Mouse (Mus musculus) MEL (cell line): Measurements from ENCODE around the gene Mrpl38. TPM values are rescaled to one million over a fixed set of nuclear protein-coding genes. Genes with fewer than 3 reads are reported as not detected.

Experiments used
- DNase-seq: peaks from one replicate; pipeline ENCODE4 v3.0.0; 2011; ENCODE audit warnings: low read depth, low spot score
- H3K27ac ChIP-seq: 2 replicates; pipeline ENCODE4 v1.5.1; 2012; ENCODE audit warnings: low read depth, mild to moderate bottlenecking, control low read depth, low read length, moderate library complexity; ENCODE audit not compliant: control insufficient read depth
- H3K27me3 ChIP-seq, 2 experiments: fragments of 150-350 bp in 1 of 2; sonication (generic) in 1 of 2; 2 replicates each; pipeline ENCODE4 v1.6.1; 2012; ENCODE audit warnings: low read length in 2 of 2, mild to moderate bottlenecking in 2 of 2, improper control_type of control experiment in 1 of 2, moderate library complexity in 1 of 2; ENCODE audit not compliant: insufficient read depth in 2 of 2, control insufficient read depth in 1 of 2
- H3K36me3 ChIP-seq, 2 experiments: 2 replicates each; pipeline ENCODE4 v1.6.1; 2012 to 2014; ENCODE audit warnings: low read length in 2 of 2, improper control_type of control experiment in 1 of 2, inconsistent platforms in 1 of 2, mild to moderate bottlenecking in 1 of 2; ENCODE audit not compliant: insufficient read depth in 2 of 2, control insufficient read depth in 1 of 2
- H3K4me1 ChIP-seq, 2 experiments: fragments of 150-350 bp in 1 of 2; sonication (generic) in 1 of 2; 2 replicates each; pipeline ENCODE4 v1.6.1; 2012; ENCODE audit warnings: low read length in 2 of 2, improper control_type of control experiment in 1 of 2, mild to moderate bottlenecking in 1 of 2; ENCODE audit not compliant: insufficient read depth in 2 of 2, control insufficient read depth in 1 of 2
- H3K4me3 ChIP-seq, 2 experiments: fragments of 150-350 bp in 1 of 2; sonication (generic) in 1 of 2; 2 replicates each; pipeline ENCODE4 v1.5.1; 2012; ENCODE audit warnings: low read depth in 2 of 2, low read length in 2 of 2, mild to moderate bottlenecking in 2 of 2, moderate library complexity in 2 of 2, control low read depth in 1 of 2, improper control_type of control experiment in 1 of 2; ENCODE audit not compliant: control insufficient read depth in 1 of 2, insufficient read depth in 1 of 2
- H3K79me2 ChIP-seq: 2 replicates; pipeline ENCODE4 v1.6.1; 2012; ENCODE audit warnings: mild to moderate bottlenecking, low read length, moderate library complexity; ENCODE audit not compliant: control insufficient read depth, poor library complexity, insufficient read depth
- H3K9ac ChIP-seq: 2 replicates; pipeline ENCODE4 v1.6.1; 2012; ENCODE audit warnings: low read depth, mild to moderate bottlenecking, control low read depth, low read length, moderate library complexity; ENCODE audit not compliant: control insufficient read depth, poor library complexity, severe bottlenecking
- H3K9me3 ChIP-seq: fragments of 150-350 bp; sonication (generic); replicated peaks from 2 replicates; pipeline ENCODE4 v1.6.1; 2012; ENCODE audit warnings: mild to moderate bottlenecking, low read length, improper control_type of control experiment, moderate library complexity; ENCODE audit not compliant: insufficient read depth
- BHLHE40 ChIP-seq: IDR thresholded peaks from 2 replicates; pipeline ENCODE4 v1.6.1; 2012; ENCODE audit warnings: low read depth, mild to moderate bottlenecking, inconsistent platforms, low read length, improper control_type of control experiment, borderline replicate concordance
- CTCF ChIP-seq, 3 experiments: IDR thresholded peaks in 2 of 3; conservative IDR thresholded peaks in 1 of 3; 2 replicates each; pipeline ENCODE4 v1.5.1; 2011 to 2012; ENCODE audit warnings: low read length in 3 of 3, low read depth in 2 of 3, mild to moderate bottlenecking in 2 of 3, improper control_type of control experiment in 1 of 3, inconsistent platforms in 1 of 3, mixed read lengths in 1 of 3, moderate library complexity in 1 of 3; ENCODE audit not compliant: control insufficient read depth in 1 of 3, insufficient read depth in 1 of 3, poor library complexity in 1 of 3, severe bottlenecking in 1 of 3
- E2F4 ChIP-seq: IDR thresholded peaks from 2 replicates; pipeline ENCODE4 v1.6.1; 2011; ENCODE audit warnings: low read depth, low read length, improper control_type of control experiment, borderline replicate concordance
- ELF1 ChIP-seq: IDR thresholded peaks from 2 replicates; pipeline ENCODE4 v1.6.1; 2014; ENCODE audit warnings: low read depth, mild to moderate bottlenecking, inconsistent platforms, low read length, improper control_type of control experiment, moderate library complexity
- GABPA ChIP-seq: IDR thresholded peaks from 2 replicates; pipeline ENCODE4 v1.6.1; 2012; ENCODE audit warnings: low read depth, mild to moderate bottlenecking, inconsistent platforms, low read length, improper control_type of control experiment, moderate library complexity
- GATA1 ChIP-seq: IDR thresholded peaks from 2 replicates; pipeline ENCODE4 v1.6.1; 2011; ENCODE audit warnings: low read depth, low read length, improper control_type of control experiment
- HCFC1 ChIP-seq: IDR thresholded peaks from 2 replicates; pipeline ENCODE4 v1.6.1; 2012; ENCODE audit warnings: low read depth, mild to moderate bottlenecking, inconsistent platforms, low read length, improper control_type of control experiment, moderate library complexity
- KAT2A ChIP-seq: conservative IDR thresholded peaks from 2 replicates; pipeline ENCODE4 v1.6.1; 2012; ENCODE audit warnings: low read depth, low read length, improper control_type of control experiment, inconsistent platforms
- MAFK ChIP-seq: IDR thresholded peaks from 2 replicates; pipeline ENCODE4 v1.6.1; 2011; ENCODE audit warnings: low read depth, mild to moderate bottlenecking, low read length, improper control_type of control experiment, borderline replicate concordance
- MAX ChIP-seq: IDR thresholded peaks from 2 replicates; pipeline ENCODE4 v1.6.1; 2011; ENCODE audit warnings: low read length, improper control_type of control experiment
- MEF2A ChIP-seq: IDR thresholded peaks from 2 replicates; pipeline ENCODE4 v1.6.1; 2014; ENCODE audit warnings: low read depth, mild to moderate bottlenecking, inconsistent platforms, low read length, improper control_type of control experiment; ENCODE audit not compliant: poor library complexity, insufficient replicate concordance, severe bottlenecking; ENCODE audit errors: extremely low read depth
- MXI1 ChIP-seq: IDR thresholded peaks from 2 replicates; pipeline ENCODE4 v1.6.1; 2011; ENCODE audit warnings: mild to moderate bottlenecking, low read depth, low read length, improper control_type of control experiment
- MYB ChIP-seq: IDR thresholded peaks from 2 replicates; pipeline ENCODE4 v1.6.1; 2011; ENCODE audit warnings: mild to moderate bottlenecking, low read depth, low read length, improper control_type of control experiment
- NELFE ChIP-seq: IDR thresholded peaks from 2 replicates; pipeline ENCODE4 v1.6.1; 2011; ENCODE audit warnings: low read depth, low read length, improper control_type of control experiment
- NRF1 ChIP-seq: IDR thresholded peaks from 2 replicates; pipeline ENCODE4 v1.6.1; 2014; ENCODE audit warnings: low read depth, mild to moderate bottlenecking, inconsistent platforms, low read length, improper control_type of control experiment, moderate library complexity; ENCODE audit not compliant: poor library complexity, insufficient read depth, severe bottlenecking
- POLR2A ChIP-seq, 2 experiments: IDR thresholded peaks; 2 replicates each; pipeline ENCODE4 v1.6.1; 2011 to 2012; ENCODE audit warnings: low read length in 2 of 2, mild to moderate bottlenecking in 2 of 2, control low read depth in 1 of 2, improper control_type of control experiment in 1 of 2, low read depth in 1 of 2, moderate library complexity in 1 of 2; ENCODE audit not compliant: control insufficient read depth in 1 of 2, insufficient read depth in 1 of 2, poor library complexity in 1 of 2
- POLR2AphosphoS2 ChIP-seq: IDR thresholded peaks from 2 replicates; pipeline ENCODE4 v1.6.1; 2011; ENCODE audit warnings: low read length, improper control_type of control experiment
- POLR2AphosphoS5 ChIP-seq: IDR thresholded peaks from 2 replicates; pipeline ENCODE4 v1.6.1; 2012; ENCODE audit warnings: low read depth, borderline replicate concordance, mild to moderate bottlenecking, inconsistent platforms, low read length, moderate library complexity, mixed read lengths
- RAD21 ChIP-seq: IDR thresholded peaks from 2 replicates; pipeline ENCODE4 v1.6.1; 2011; ENCODE audit warnings: mild to moderate bottlenecking, low read depth, low read length, improper control_type of control experiment
- RCOR1 ChIP-seq: IDR thresholded peaks from 2 replicates; pipeline ENCODE4 v1.6.1; 2012; ENCODE audit warnings: low read depth, mild to moderate bottlenecking, inconsistent platforms, low read length, improper control_type of control experiment
- SIN3A ChIP-seq: IDR thresholded peaks from 2 replicates; pipeline ENCODE4 v1.6.1; 2012; ENCODE audit warnings: low read length, improper control_type of control experiment, inconsistent platforms
- TAL1 ChIP-seq: IDR thresholded peaks from 2 replicates; pipeline ENCODE4 v1.6.1; 2012; ENCODE audit warnings: mild to moderate bottlenecking, inconsistent platforms, low read length, moderate library complexity, mixed read lengths
- TBP ChIP-seq: IDR thresholded peaks from 2 replicates; pipeline ENCODE4 v1.8.0; 2011; ENCODE audit warnings: low read depth, low read length, improper control_type of control experiment
- ZKSCAN1 ChIP-seq: IDR thresholded peaks from 2 replicates; pipeline ENCODE4 v1.6.1; 2012; ENCODE audit warnings: low read depth, mild to moderate bottlenecking, inconsistent platforms, low read length, improper control_type of control experiment, moderate library complexity
- ZMIZ1 ChIP-seq: IDR thresholded peaks from 2 replicates; pipeline ENCODE4 v1.6.1; 2012; ENCODE audit warnings: low read depth, mild to moderate bottlenecking, inconsistent platforms, low read length, improper control_type of control experiment, moderate library complexity
- ZNF384 ChIP-seq: IDR thresholded peaks from 2 replicates; pipeline ENCODE4 v1.6.1; 2012; ENCODE audit warnings: low read depth, mild to moderate bottlenecking, inconsistent platforms, low read length, improper control_type of control experiment
- polyA plus RNA-seq, 2 experiments: library from polyadenylated mRNA; stranded (reverse) in 1 of 2; unstranded in 1 of 2; fragments of >175 nt in 1 of 2; fragments of >200 nt in 1 of 2; gene quantifications; 2 replicates each; pipeline versions ENCODE4 v1.2.1 to v1.2.4; 2012; ENCODE audit warnings: low replicate concordance in 2 of 2, low read depth in 1 of 2; ENCODE audit not compliant: insufficient read length in 2 of 2, insufficient read depth in 1 of 2, missing spikeins in 1 of 2
- total RNA-seq: library from RNA; depleted of rRNA; stranded (reverse); fragments of 300-350 nt; gene quantifications from 2 replicates; pipeline ENCODE4 v1.2.3, GENCODE M21; 2012

Gene Mrpl38
- total and polyA plus RNA-seq, 3 experiments: 105 to 157 TPM; not detected in 1

DNA sequence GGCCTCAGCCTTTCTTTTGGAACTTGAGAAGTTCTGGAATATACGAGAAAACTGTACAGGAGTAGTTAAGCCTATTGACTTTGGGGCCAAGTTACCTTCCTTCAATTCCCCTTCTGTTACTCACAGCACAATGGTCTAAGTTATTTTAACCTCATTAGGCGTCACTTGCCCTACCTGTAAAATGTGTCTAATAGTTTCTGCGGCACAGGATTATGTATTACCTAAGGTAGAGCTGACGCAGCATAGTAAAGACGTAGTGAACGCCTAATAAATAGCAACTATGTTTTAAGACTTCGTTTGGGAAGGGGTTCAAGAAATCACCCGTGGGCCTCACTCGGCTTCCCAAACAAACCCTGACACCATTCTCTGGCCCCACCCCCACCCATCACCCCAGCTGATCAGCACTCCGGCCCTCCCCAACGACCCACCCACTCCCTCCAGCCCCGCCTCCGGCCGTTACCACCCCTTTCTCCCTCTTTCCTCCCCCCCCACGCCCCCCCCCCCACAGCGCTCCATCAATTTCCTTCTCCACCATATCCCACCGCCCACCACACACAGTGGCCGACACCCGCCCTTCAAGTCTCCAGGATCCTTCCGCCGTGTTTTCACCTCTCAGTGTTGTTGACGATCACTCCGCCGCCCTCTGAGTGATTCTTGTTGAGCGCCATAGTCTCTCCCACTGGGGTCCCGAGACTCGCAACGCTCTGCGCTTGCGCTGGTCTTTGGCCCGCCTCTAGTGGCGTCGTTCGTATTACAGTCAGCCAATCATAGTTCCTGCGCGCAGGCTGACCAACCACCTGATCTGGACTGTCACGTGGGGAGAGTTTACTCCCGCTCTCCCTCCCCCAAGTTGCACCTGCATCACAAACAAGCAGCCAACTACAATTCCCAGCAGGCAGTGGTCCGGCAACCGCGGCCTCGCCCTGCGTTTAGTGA lies 52.1 kb downstream of the Mrpl38 start, which contains the start of gene Wbp2 (continued):
- TF ChIP-seq NELFE (peak; percentile 76), MXI1 (peak; percentile 75), POLR2AphosphoS5 (no peak), POLR2A (IDR thresholded peaks at IDR 0.05; ENCODE audit: control insufficient read depth in 1 of 2, insufficient read depth in 1 of 2, low read depth in 1 of 2, low read length in 2 of 2, poor library complexity in 1 of 2) (peak; percentile 59 to 81)
- TF ChIP-seq, all 39 proteins: peak for 20

- H3K9me3 ChIP-seq: no peaks in the 10 kb centered on the region
- DNase-seq: peak; percentile 69
- no peaks in the 10 kb centered on the region for H3K27me3 ChIP-seq
- H3K36me3 ChIP-seq: peaks cover 0 to 36% of the 10 kb centered on the region in 2 experiments; a peak in 2 of 4 replicates
- TF ChIP-seq SIN3A: peak; percentile 25; the same call in 1 of the 2 replicates
- TF ChIP-seq GABPA: no peak
- TF ChIP-seq POLR2A (IDR thresholded peaks at IDR 0.05; ENCODE audit: control insufficient read depth in 1 of 2, insufficient read depth in 1 of 2, low read depth in 1 of 2, low read length in 2 of 2, poor library complexity in 1 of 2): no peak
- TF ChIP-seq E2F4: no peak
- no peak for TF ChIP-seq POLR2AphosphoS5
- TF ChIP-seq NELFE: peak; percentile 15; the same call in 1 of the 2 replicates
- TF ChIP-seq MYB: no peak
- no peak for TF ChIP-seq ZNF384
- no peak for TF ChIP-seq TBP
- peak; percentile 43; the same call in 1 of the 2 replicates for TF ChIP-seq MAX
- peaks cover 10 to 39% of the 10 kb centered on the region in 2 experiments for H3K4me1 ChIP-seq
- H3K4me3 ChIP-seq: no peak overlapping the region
- H3K27ac ChIP-seq: no peak overlapping the region; the same call in 1 of the 2 replicates
- peaks cover 9% of the 10 kb centered on the region for H3K79me2 ChIP-seq
- H3K9ac ChIP-seq: no peak overlapping the region
Measured at GRCm38 (mm10) chr11:116084166-116084565, 54.5 kb downstream of the Mrpl38 start.

DNA sequence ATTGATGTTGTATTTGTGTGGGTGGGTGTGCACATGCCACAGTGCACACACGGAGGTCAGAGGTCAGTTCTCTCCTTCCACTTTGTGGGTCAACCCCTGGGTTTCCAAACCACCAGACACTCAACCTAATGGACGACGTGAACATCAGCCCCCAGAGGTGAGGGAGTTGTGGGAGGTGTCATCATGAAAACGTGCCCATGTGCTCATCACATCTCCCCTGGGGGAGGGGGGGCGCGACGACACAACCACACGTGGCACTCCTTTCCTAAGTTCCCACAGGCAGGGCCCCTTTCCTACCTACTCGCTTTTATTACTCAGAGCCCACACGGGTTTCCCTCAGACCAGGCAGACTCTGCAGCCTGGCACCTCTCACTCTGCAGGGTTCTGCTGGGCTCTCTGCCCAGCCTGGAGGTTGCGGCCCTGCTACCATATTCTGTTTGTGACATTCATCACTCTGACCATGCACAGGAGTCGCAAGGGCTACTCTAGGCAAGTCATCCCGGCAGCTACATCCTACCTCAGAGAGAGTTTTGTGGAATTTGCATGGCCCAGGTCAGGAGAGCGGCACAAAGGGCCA lies 55.5 kb downstream of the Mrpl38 start:
- Histone ChIP-seq H3K27ac (no peak overlapping the region), H3K9ac (no peak overlapping the region), H3K36me3 (peaks cover 0 to 36% of the 10 kb centered on the region in 2 experiments; a peak in 2 of 4 replicates)
- TF ChIP-seq ZMIZ1 (no peak), ZKSCAN1 (no peak), ZNF384 (no peak), TAL1 (no peak), TBP (no peak), KAT2A (no peak), MAFK (no peak), GATA1 (no peak), NRF1 (no peak), MEF2A (no peak), POLR2AphosphoS2 (no peak), ELF1 (no peak), HCFC1 (no peak), BHLHE40 (no peak), RAD21 (no peak), RCOR1 (no peak), POLR2A (IDR thresholded peaks at IDR 0.05; ENCODE audit: control insufficient read depth in 1 of 2, insufficient read depth in 1 of 2, low read depth in 1 of 2, low read length in 2 of 2, poor library complexity in 1 of 2) (no peak), CTCF (IDR thresholded peaks at IDR 0.05 in 2 of 3, conservative IDR thresholded peaks at IDR 0.05 in 1 of 3; ENCODE audit: control insufficient read depth in 1 of 3, insufficient read depth in 1 of 3, low read depth in 2 of 3, low read length in 3 of 3, poor library complexity in 1 of 3, severe bottlenecking in 1 of 3) (no peak)

More for the DNA sequence above, 55.5 kb downstream of the Mrpl38 start:
- peaks cover 9% of the 10 kb centered on the region for H3K79me2 ChIP-seq
- H3K4me1 ChIP-seq: peaks cover 9 to 37% of the 10 kb centered on the region in 2 experiments
- no peaks in the 10 kb centered on the region for H3K27me3 ChIP-seq
- H3K9me3 ChIP-seq: no peaks in the 10 kb centered on the region
- no peak overlapping the region for H3K4me3 ChIP-seq
- DNase-seq: no peak
